Mouse (Mus musculus) ovary, postnatal 36 days (tissue): ENCODE measurements at regions not wholly inside any gene's neighbourhood (a gene's known extent, or its start where the extent isn't known, plus 50 kb on each side); places are given as distances from the start of the nearest gene placed in this dataset.

Source experiments
- DNase-seq: peaks from one replicate; pipeline ENCODE4 v3.0.0; 2022; ENCODE audit warnings: low spot score, mixed read lengths

DNA sequence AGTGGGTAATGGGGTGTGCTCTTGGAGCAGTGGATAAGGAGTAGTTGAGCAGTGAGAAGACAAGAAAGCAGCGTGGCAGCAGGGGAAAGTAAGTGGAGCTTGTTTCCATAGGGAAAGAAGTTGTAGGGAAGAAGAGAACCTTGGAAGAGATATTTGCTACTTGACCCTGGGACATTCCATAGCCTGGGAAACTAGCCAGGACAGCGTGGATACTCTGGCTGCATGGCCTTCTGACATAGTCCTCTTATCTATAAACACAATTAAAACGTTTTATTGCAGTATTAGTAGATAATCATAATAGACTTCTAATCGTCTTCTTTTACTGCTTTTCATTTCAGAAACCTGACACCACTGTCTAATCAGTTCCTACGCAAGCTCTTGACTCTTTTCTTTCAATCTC lies 207.4 kb upstream of the Gm6812 start:
- DNase-seq = peak; percentile 36
